Mouse (Mus musculus): Measurements from ENCODE around the gene Gm17359. TPM values are rescaled to one million over a fixed set of nuclear protein-coding genes. Genes with fewer than 3 reads are reported as not detected.

The Gm17359 gene
- polyA plus RNA-seq, 1 experiment from 2014 or later = not detected

GRCm38 (mm10) chr3:79478880-79479279, 142.4 kb downstream of the Gm17359 start:
- no peak overlapping the region for H3K27ac ChIP-seq (ENCODE audit: poor library complexity, severe bottlenecking)
- no peak overlapping the region for H3K4me2 ChIP-seq
- 78% methylated on average over 4 of the region's 4 CpGs for WGBS
- peaks cover 57% of the 10 kb centered on the region for H3K36me3 ChIP-seq
- H3K4me1 ChIP-seq (replicated peaks) = peaks cover 17% of the 10 kb centered on the region
- H3K9me3 ChIP-seq (replicated peaks) = peaks cover 9% of the 10 kb centered on the region; the same call in 1 of the 2 replicates
- H3K9ac ChIP-seq = no peak overlapping the region
- no peaks in the 10 kb centered on the region for H3K27me3 ChIP-seq (replicated peaks)
- no peak for ATAC-seq (ENCODE audit: insufficient number of reproducible peaks, low FRiP score)
- H3K4me3 ChIP-seq = no peak overlapping the region

DNA sequence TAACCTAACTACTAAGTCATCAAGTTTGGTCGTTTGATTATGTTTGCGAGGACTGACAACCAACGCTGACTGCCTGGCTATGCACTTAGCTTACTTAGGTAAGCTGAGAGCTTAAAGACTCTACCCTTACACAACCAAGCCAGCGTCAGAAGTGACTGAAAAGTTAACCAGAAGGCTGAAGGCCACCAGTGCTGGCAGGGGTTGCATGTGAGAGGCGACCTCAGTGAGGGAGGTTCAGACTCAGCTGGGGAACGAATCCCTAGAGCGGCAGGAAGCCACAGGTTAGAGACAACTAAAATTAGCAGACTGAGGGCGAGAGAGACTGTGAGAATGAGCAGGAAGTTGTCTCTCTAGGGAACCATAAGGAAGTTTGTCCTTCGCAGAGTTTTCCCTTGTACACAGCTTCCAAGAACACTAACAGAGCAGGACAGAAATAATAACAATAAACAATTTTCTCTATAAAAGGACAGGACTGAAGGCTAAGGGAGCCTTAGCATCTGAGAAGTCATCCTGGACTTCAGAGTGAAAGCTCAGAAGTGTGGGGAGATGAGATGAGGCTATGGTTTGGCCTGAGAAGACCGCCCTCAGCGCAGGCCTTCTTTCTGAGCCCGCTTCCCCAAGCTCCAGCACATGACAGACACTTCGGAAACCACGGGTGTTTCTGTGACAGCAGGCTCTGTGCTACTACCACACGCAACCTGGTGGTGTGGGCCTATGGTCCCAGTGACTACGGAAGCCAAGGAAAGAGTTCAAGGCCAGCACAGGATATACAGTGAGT, 148.0 kb downstream of the Gm17359 start:
- H3K9me3 ChIP-seq (replicated peaks) = peaks cover 9% of the 10 kb centered on the region; the same call in 1 of the 2 replicates
- no peaks in the 10 kb centered on the region for H3K4me1 ChIP-seq (replicated peaks)
- no peak overlapping the region for H3K4me3 ChIP-seq
- no peaks in the 10 kb centered on the region for H3K27me3 ChIP-seq (replicated peaks)
- H3K4me2 ChIP-seq = no peak overlapping the region
- no peak overlapping the region for H3K27ac ChIP-seq (ENCODE audit: poor library complexity, severe bottlenecking)
- WGBS = 83% methylated on average over 16 of the region's 16 CpGs
- peaks cover 71% of the 10 kb centered on the region for H3K36me3 ChIP-seq
- ATAC-seq (ENCODE audit: insufficient number of reproducible peaks, low FRiP score) = no peak
- H3K9ac ChIP-seq = no peak overlapping the region

GRCm38 (mm10) chr3:79488025-79488424, 151.6 kb downstream of the Gm17359 start:
- H3K9me3 ChIP-seq (replicated peaks) = peaks cover 8% of the 10 kb centered on the region; the same call in 1 of the 2 replicates
- WGBS = 89% methylated on average over 7 of the region's 7 CpGs

GRCm38 (mm10) chr3:79490102-79490501, 153.6 kb downstream of the Gm17359 start:
- Histone ChIP-seq H3K36me3 (peaks cover 63% of the 10 kb centered on the region), H3K4me1 (replicated peaks) (0 out of 2 replicates have a peak, but pooled peaks cover 3% of the 10 kb centered on the region), H3K4me2 (no peak overlapping the region), H3K9me3 (replicated peaks) (no peaks in the 10 kb centered on the region), H3K4me3 (no peak overlapping the region), H3K27me3 (replicated peaks) (no peaks in the 10 kb centered on the region), H3K27ac (ENCODE audit: poor library complexity, severe bottlenecking) (no peak overlapping the region), H3K9ac (no peak overlapping the region)
- 85% methylated on average over 5 of the region's 5 CpGs for WGBS
- ATAC-seq (ENCODE audit: insufficient number of reproducible peaks, low FRiP score) = no peak

More at GRCm38 (mm10) chr3:79488025-79488424, 151.6 kb downstream of the Gm17359 start:
- ATAC-seq (ENCODE audit: insufficient number of reproducible peaks, low FRiP score) = no peak
- Histone ChIP-seq H3K9ac (no peak overlapping the region), H3K4me2 (no peak overlapping the region), H3K36me3 (peaks cover 71% of the 10 kb centered on the region), H3K4me3 (no peak overlapping the region), H3K27ac (ENCODE audit: poor library complexity, severe bottlenecking) (no peak overlapping the region), H3K4me1 (replicated peaks) (0 out of 2 replicates have a peak, but pooled peaks cover 3% of the 10 kb centered on the region), H3K27me3 (replicated peaks) (no peaks in the 10 kb centered on the region)

DNA sequence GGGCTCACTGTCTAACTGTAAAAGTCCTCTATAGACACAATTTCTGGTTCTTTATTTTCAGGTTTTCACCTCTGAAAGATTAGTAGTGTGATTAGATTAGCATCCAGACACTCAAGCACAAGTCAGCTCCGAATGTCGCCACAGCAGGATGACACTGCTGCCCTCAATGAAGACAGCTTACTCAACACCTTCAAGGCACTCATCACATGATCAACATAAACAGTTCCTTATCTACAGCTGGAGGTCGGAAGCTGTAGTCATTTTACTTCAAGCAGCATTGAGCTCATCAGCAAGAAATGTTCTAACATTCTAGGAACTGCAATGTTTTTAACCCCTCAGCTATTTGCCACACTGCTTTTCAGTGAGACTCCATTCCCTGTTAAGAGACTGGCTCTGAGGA, 155.2 kb downstream of the Gm17359 start:
- Histone ChIP-seq H3K4me2 (no peak overlapping the region), H3K9ac (no peak overlapping the region), H3K36me3 (peaks cover 59% of the 10 kb centered on the region), H3K9me3 (replicated peaks) (no peaks in the 10 kb centered on the region), H3K4me1 (replicated peaks) (0 out of 2 replicates have a peak, but pooled peaks cover 3% of the 10 kb centered on the region), H3K27me3 (replicated peaks) (no peaks in the 10 kb centered on the region), H3K4me3 (no peak overlapping the region), H3K27ac (ENCODE audit: poor library complexity, severe bottlenecking) (no peak overlapping the region)
- ATAC-seq (ENCODE audit: insufficient number of reproducible peaks, low FRiP score) = no peak
- WGBS = 31% methylated on average over 3 of the region's 3 CpGs

GRCm38 (mm10) chr3:79493064-79493463, 156.6 kb downstream of the Gm17359 start:
- 96% methylated on average over 10 of the region's 10 CpGs for WGBS
- Histone ChIP-seq H3K9me3 (replicated peaks) (no peaks in the 10 kb centered on the region), H3K4me3 (no peak overlapping the region), H3K4me2 (no peak overlapping the region), H3K27me3 (replicated peaks) (no peaks in the 10 kb centered on the region), H3K9ac (no peak overlapping the region), H3K4me1 (replicated peaks) (0 out of 2 replicates have a peak, but pooled peaks cover 3% of the 10 kb centered on the region), H3K36me3 (peaks cover 47% of the 10 kb centered on the region), H3K27ac (ENCODE audit: poor library complexity, severe bottlenecking) (no peak overlapping the region)
- ATAC-seq (ENCODE audit: insufficient number of reproducible peaks, low FRiP score) = no peak

DNA sequence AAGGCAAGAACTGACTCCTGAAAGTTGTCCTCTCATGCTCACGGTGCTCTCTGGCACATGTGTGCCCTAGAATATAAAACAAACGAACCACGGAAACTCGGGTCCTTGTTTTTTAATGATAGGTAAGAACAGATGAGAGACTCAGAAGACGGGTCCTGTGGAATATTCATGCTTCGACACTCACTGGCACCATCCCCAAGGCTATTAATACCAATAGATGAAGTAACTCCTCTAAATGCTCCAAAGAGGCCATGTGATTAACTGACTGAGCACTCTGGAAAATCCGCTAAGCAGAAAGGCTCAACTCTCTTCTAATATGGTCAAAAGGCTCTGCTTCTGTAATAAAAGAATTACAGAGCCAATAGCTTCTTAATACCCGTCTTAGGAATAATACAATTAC, 157.6 kb downstream of the Gm17359 start:
- H3K36me3 ChIP-seq = peaks cover 43% of the 10 kb centered on the region
- no peak overlapping the region for H3K4me3 ChIP-seq
- H3K4me1 ChIP-seq (replicated peaks) = 0 out of 2 replicates have a peak, but pooled peaks cover 3% of the 10 kb centered on the region
- H3K9ac ChIP-seq = no peak overlapping the region
- no peak for ATAC-seq (ENCODE audit: insufficient number of reproducible peaks, low FRiP score)
- H3K27ac ChIP-seq (ENCODE audit: poor library complexity, severe bottlenecking) = no peak overlapping the region
- H3K4me2 ChIP-seq = no peak overlapping the region
- no peaks in the 10 kb centered on the region for H3K9me3 ChIP-seq (replicated peaks)
- WGBS = 82% methylated on average over 8 of the region's 8 CpGs
- H3K27me3 ChIP-seq (replicated peaks) = no peaks in the 10 kb centered on the region

GRCm38 (mm10) chr3:79495151-79495550, 158.7 kb downstream of the Gm17359 start:
- 80% methylated on average over 7 of the region's 7 CpGs for WGBS
- Histone ChIP-seq H3K27me3 (replicated peaks) (no peaks in the 10 kb centered on the region), H3K4me2 (no peak overlapping the region), H3K9ac (no peak overlapping the region), H3K4me1 (replicated peaks) (0 out of 2 replicates have a peak, but pooled peaks cover 3% of the 10 kb centered on the region), H3K9me3 (replicated peaks) (no peaks in the 10 kb centered on the region), H3K36me3 (peaks cover 49% of the 10 kb centered on the region), H3K4me3 (no peak overlapping the region), H3K27ac (ENCODE audit: poor library complexity, severe bottlenecking) (no peak overlapping the region)
- ATAC-seq (ENCODE audit: insufficient number of reproducible peaks, low FRiP score) = no peak

GRCm38 (mm10) chr3:79496668-79497067, 160.2 kb downstream of the Gm17359 start:
- Histone ChIP-seq H3K36me3 (peaks cover 53% of the 10 kb centered on the region), H3K4me2 (no peak overlapping the region)
- 84% methylated on average over 6 of the region's 6 CpGs for WGBS

DNA sequence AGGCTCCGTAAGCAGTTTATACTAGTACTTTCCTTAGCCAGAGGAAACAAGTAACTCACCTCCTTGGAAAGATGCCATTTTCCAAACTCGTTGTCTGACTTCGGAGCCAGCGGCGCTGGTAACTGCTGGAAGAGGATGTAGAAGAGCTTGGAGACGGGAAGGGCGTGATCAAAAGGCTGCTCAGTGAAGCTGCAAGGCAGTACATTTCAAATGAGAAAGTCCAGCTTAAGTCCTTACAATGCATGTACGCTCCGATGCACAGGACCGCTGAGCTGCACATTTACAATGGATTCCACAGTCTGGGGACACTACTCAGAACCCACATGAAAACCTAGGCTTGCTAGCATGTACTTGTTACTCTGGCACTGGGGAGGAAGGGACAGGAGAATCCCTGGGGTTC, 163.8 kb downstream of the Gm17359 start:
- ATAC-seq (ENCODE audit: insufficient number of reproducible peaks, low FRiP score) = no peak
- no peak overlapping the region for H3K9ac ChIP-seq
- H3K36me3 ChIP-seq = peaks cover 38% of the 10 kb centered on the region
- H3K4me1 ChIP-seq (replicated peaks) = no peaks in the 10 kb centered on the region
- no peaks in the 10 kb centered on the region for H3K27me3 ChIP-seq (replicated peaks)
- no peak overlapping the region for H3K4me3 ChIP-seq
- H3K9me3 ChIP-seq (replicated peaks) = no peaks in the 10 kb centered on the region
- 85% methylated on average over 10 of the region's 10 CpGs for WGBS
- no peak overlapping the region for H3K4me2 ChIP-seq
- no peak overlapping the region for H3K27ac ChIP-seq (ENCODE audit: poor library complexity, severe bottlenecking)

More at GRCm38 (mm10) chr3:79496668-79497067, 160.2 kb downstream of the Gm17359 start:
- no peaks in the 10 kb centered on the region for H3K9me3 ChIP-seq (replicated peaks)
- 0 out of 2 replicates have a peak, but pooled peaks cover 3% of the 10 kb centered on the region for H3K4me1 ChIP-seq (replicated peaks)
- H3K4me3 ChIP-seq = no peak overlapping the region
- no peaks in the 10 kb centered on the region for H3K27me3 ChIP-seq (replicated peaks)
- no peak overlapping the region for H3K9ac ChIP-seq
- H3K27ac ChIP-seq (ENCODE audit: poor library complexity, severe bottlenecking) = no peak overlapping the region
- ATAC-seq (ENCODE audit: insufficient number of reproducible peaks, low FRiP score) = no peak

GRCm38 (mm10) chr3:79501166-79501728, 164.8 kb downstream of the Gm17359 start:
- 78% methylated on average over 2 of the region's 2 CpGs for WGBS

More at GRCm38 (mm10) chr3:79501166-79501728, 164.8 kb downstream of the Gm17359 start:
- H3K9me3 ChIP-seq (replicated peaks) = no peaks in the 10 kb centered on the region
- H3K27ac ChIP-seq (ENCODE audit: poor library complexity, severe bottlenecking) = no peak overlapping the region
- no peaks in the 10 kb centered on the region for H3K4me1 ChIP-seq (replicated peaks)
- ATAC-seq (ENCODE audit: insufficient number of reproducible peaks, low FRiP score) = no peak
- no peaks in the 10 kb centered on the region for H3K27me3 ChIP-seq (replicated peaks)
- peaks cover 42% of the 10 kb centered on the region for H3K36me3 ChIP-seq
- H3K9ac ChIP-seq = no peak overlapping the region
- H3K4me3 ChIP-seq = no peak overlapping the region
- H3K4me2 ChIP-seq = no peak overlapping the region
